Comparison of ENCODE assay signal across 8 mouse cellular contexts in the genomic region with DNA sequence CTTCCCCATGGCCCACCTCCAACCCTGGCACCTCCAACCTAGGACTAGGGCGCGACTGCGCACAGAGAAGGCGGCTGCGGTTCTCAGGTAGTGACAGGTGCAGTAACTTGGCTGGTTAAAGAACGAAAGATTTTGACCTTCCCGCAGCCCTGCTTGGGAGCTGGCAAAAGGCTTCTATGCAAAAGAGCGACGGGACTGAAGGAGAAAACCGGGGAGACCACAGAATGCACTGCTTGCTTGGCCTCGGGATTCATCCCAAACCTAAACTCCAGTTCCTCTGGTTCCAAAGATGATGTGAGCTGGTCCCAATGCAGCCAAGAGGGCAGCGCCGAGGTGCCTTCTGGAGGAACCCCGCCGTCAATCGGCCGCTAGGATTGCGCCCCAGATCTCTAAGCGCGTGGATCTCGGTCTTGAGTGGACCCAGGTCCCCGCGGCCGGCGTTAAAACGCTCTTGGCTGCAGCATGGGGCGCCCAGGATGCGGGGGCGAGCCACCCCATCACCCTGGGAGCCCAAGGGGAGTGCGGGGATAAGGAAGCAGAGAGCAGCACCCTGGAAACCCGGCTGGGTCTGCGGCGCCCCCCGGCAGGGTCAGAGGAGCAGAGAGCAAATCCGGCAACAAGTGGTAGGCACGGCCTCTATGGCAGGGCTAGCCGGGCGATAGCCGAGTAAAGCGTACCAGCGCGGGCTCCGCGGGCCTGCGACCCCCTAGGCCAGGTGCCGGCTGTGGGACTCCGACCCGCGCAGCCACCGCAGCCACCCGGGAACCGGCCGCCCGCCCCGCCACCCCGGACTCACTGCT. TPM values are rescaled to one million over a fixed set of nuclear protein-coding genes. Genes with fewer than 3 reads are reported as not detected.
DNase-seq lines count a peak whose midpoint lies in the region; ATAC-seq and TF ChIP-seq lines count a peak whose summit lies in the region.

No protein-coding gene starts in this region.

- peak; percentile 19 to 28 for DNase-seq in right cerebral cortex, adult 2 months (ENCODE audit: low spot score in 2 of 2)
- no peak for DNase-seq in right cerebral cortex, postnatal 10 days (ENCODE audit: low spot score in 2 of 2)
- DNase-seq in brain, embryonic 14.5 days (ENCODE audit: low read depth) = peak; percentile 26
- DNase-seq in liver, embryonic 13.5 days = no peak
- no peak for DNase-seq in spleen, postnatal 10 days (ENCODE audit: low spot score in 2 of 2)

- no peak for TF ChIP-seq POLR2A in brain, embryonic 14.5 days (IDR thresholded peaks at IDR 0.05; ENCODE audit: borderline replicate concordance, extremely low read depth, insufficient read depth, insufficient read length, poor library complexity, severe bottlenecking)

- peak overlapping the region; percentile 77 for H3K27ac ChIP-seq in hindbrain, embryonic 15.5 days (replicated peaks)
- no peak overlapping the region for H3K27ac ChIP-seq in liver, embryonic 13.5 days
- H3K27ac ChIP-seq in neural tube, embryonic 13.5 days (replicated peaks) = peak overlapping the region; percentile 84

- H3K4me2 ChIP-seq in hindbrain, embryonic 15.5 days = peak overlapping the region; percentile 97
- H3K4me2 ChIP-seq in liver, embryonic 13.5 days = peak overlapping the region; percentile 80
- H3K4me2 ChIP-seq in neural tube, embryonic 13.5 days = peak overlapping the region; percentile 85

- no peak for TF ChIP-seq CTCF in brain, embryonic 14.5 days (IDR thresholded peaks at IDR 0.05; ENCODE audit: borderline replicate concordance, extremely low read depth, insufficient read depth, insufficient read length)

- H3K9me3 ChIP-seq in erythroblast, embryonic 14.5 days (ENCODE audit: control insufficient read depth, low read length) = no peaks in the 10 kb centered on the region
- no peaks in the 10 kb centered on the region for H3K9me3 ChIP-seq in hindbrain, embryonic 15.5 days
- no peaks in the 10 kb centered on the region for H3K9me3 ChIP-seq in liver, embryonic 13.5 days (replicated peaks)
- H3K9me3 ChIP-seq in neural tube, embryonic 13.5 days = no peaks in the 10 kb centered on the region

- H3K4me1 ChIP-seq in erythroblast, embryonic 14.5 days (ENCODE audit: control insufficient read depth) = peaks cover 20% of the 10 kb centered on the region
- H3K4me1 ChIP-seq in hindbrain, embryonic 15.5 days (replicated peaks) = peaks cover 19% of the 10 kb centered on the region
- peaks cover 25% of the 10 kb centered on the region for H3K4me1 ChIP-seq in liver, embryonic 13.5 days (replicated peaks)
- peaks cover 30% of the 10 kb centered on the region for H3K4me1 ChIP-seq in neural tube, embryonic 13.5 days (replicated peaks)

- peak; percentile 80 for ATAC-seq in hindbrain, embryonic 15.5 days (ENCODE audit: low FRiP score, low read depth)
- ATAC-seq in liver, embryonic 13.5 days (ENCODE audit: low read depth) = peak; percentile 58
- peak; percentile 85 for ATAC-seq in neural tube, embryonic 13.5 days (ENCODE audit: low read depth)

- peaks cover 26% of the 10 kb centered on the region for H3K27me3 ChIP-seq in erythroblast, embryonic 14.5 days (ENCODE audit: control insufficient read depth)
- H3K27me3 ChIP-seq in hindbrain, embryonic 15.5 days = no peaks in the 10 kb centered on the region
- peaks cover 27% of the 10 kb centered on the region for H3K27me3 ChIP-seq in liver, embryonic 13.5 days
- no peaks in the 10 kb centered on the region for H3K27me3 ChIP-seq in neural tube, embryonic 13.5 days

- peaks cover 13% of the 10 kb centered on the region for H3K36me3 ChIP-seq in erythroblast, embryonic 14.5 days (ENCODE audit: control insufficient read depth)
- H3K36me3 ChIP-seq in hindbrain, embryonic 15.5 days = peaks cover 7% of the 10 kb centered on the region
- peaks cover 12% of the 10 kb centered on the region for H3K36me3 ChIP-seq in liver, embryonic 13.5 days
- H3K36me3 ChIP-seq in neural tube, embryonic 13.5 days = peaks cover 16% of the 10 kb centered on the region

- 1% methylated on average over 47 of the region's 56 CpGs for WGBS in hindbrain, embryonic 15.5 days
- 4% methylated on average over 56 of the region's 56 CpGs for WGBS in liver, embryonic 13.5 days (ENCODE audit: insufficient replicate concordance)
- 1% methylated on average over 55 of the region's 56 CpGs for WGBS in neural tube, embryonic 13.5 days

- peak overlapping the region; percentile 84 for H3K9ac ChIP-seq in hindbrain, embryonic 15.5 days
- peak overlapping the region; percentile 83 for H3K9ac ChIP-seq in liver, embryonic 13.5 days
- H3K9ac ChIP-seq in neural tube, embryonic 13.5 days = peak overlapping the region; percentile 85

- peak overlapping the region; percentile 84 for H3K4me3 ChIP-seq in erythroblast, embryonic 14.5 days (replicated peaks)
- peak overlapping the region; percentile 98 for H3K4me3 ChIP-seq in hindbrain, embryonic 15.5 days
- H3K4me3 ChIP-seq in liver, embryonic 13.5 days (replicated peaks) = peak overlapping the region; percentile 73
- peak overlapping the region; percentile 86 for H3K4me3 ChIP-seq in neural tube, embryonic 13.5 days

RNA-seq across cellular contexts. Expression of a gene that starts 0.6 kb away (rescaled TPM):
- 89.1 and 98.2 TPM in 2 replicates for polyA plus RNA-seq in brain, embryonic 14.5 days (2012; rRNA removed)
- 1.7 and 2.1 TPM in 2 replicates for polyA plus RNA-seq in erythroblast, embryonic 14.5 days (2012)
- polyA plus RNA-seq in hindbrain, embryonic 15.5 days (2015; fragmentation: Nextera tagmentation; extraction: Ambion mirVana) = 109 and 113 TPM in 2 replicates
- polyA plus RNA-seq in liver, embryonic 13.5 days (2015; fragmentation: Nextera tagmentation; extraction: Ambion mirVana) = 29.8 and 37.0 TPM in 2 replicates
- 105 and 113 TPM in 2 replicates for polyA plus RNA-seq in neural tube, embryonic 13.5 days (2015; fragmentation: Nextera tagmentation; extraction: Ambion mirVana)

RNA-seq across cellular contexts. Expression of a gene that starts 20.0 kb away (rescaled TPM):
- polyA plus RNA-seq in brain, embryonic 14.5 days (2012; rRNA removed) = 21.1 and 24.5 TPM in 2 replicates
- polyA plus RNA-seq in erythroblast, embryonic 14.5 days (2012) = 0.09 TPM in 1 of 2 replicates, not detected in the other
- polyA plus RNA-seq in hindbrain, embryonic 15.5 days (2015; fragmentation: Nextera tagmentation; extraction: Ambion mirVana) = 14.4 and 15.4 TPM in 2 replicates
- polyA plus RNA-seq in liver, embryonic 13.5 days (2015; fragmentation: Nextera tagmentation; extraction: Ambion mirVana) = 6.2 and 7.6 TPM in 2 replicates
- polyA plus RNA-seq in neural tube, embryonic 13.5 days (2015; fragmentation: Nextera tagmentation; extraction: Ambion mirVana) = 14.1 and 15.6 TPM in 2 replicates

RNA-seq across cellular contexts. Expression of a gene that starts 49.2 kb away (rescaled TPM):
- polyA plus RNA-seq in brain, embryonic 14.5 days (2012; rRNA removed) = 1.1 and 1.7 TPM in 2 replicates
- polyA plus RNA-seq in erythroblast, embryonic 14.5 days (2012) = not detected in 2 replicates
- 0.17 TPM in 1 of 2 replicates, not detected in the other for polyA plus RNA-seq in hindbrain, embryonic 15.5 days (2015; fragmentation: Nextera tagmentation; extraction: Ambion mirVana)
- not detected in 2 replicates for polyA plus RNA-seq in liver, embryonic 13.5 days (2015; fragmentation: Nextera tagmentation; extraction: Ambion mirVana)
- 0.08 and 0.17 TPM in 2 replicates for polyA plus RNA-seq in neural tube, embryonic 13.5 days (2015; fragmentation: Nextera tagmentation; extraction: Ambion mirVana)

Comparison
In these comparisons a context has a peak if more than half of its experiments do, and no peak if none do; other contexts are left out.
1. DNase-seq: peak in right cerebral cortex, adult 2 months (2 of 2) and brain, embryonic 14.5 days (single experiment); none in right cerebral cortex, postnatal 10 days (0 of 2), liver, embryonic 13.5 days (single experiment) and spleen, postnatal 10 days (0 of 2).
2. Peak in every context shown above with its lines, with median percentiles within 50 percentile points of each other: H3K4me3 ChIP-seq, ATAC-seq, H3K4me2 ChIP-seq and H3K9ac ChIP-seq.